Mouse (Mus musculus): Measurements from ENCODE around the gene Daam1.

DNA sequence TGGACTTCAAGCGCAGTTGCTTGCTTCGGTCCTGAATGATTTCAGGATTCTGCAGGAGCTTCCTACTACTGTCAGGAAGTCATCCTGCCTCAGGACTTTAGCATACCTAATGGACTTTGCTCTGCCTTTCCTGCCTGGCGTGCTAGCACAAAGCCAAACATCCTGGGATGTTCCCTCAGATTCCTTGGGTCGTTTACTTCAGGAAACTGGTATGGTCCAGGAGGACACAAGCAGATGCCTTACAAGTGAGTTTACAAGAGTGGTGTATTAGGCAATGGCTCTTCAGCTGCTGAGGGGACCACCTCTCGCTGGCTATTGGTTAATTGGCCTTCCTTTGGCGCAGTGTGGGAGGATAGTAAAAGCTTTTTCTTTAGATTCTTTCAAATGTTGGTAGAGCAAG is 23.3 kb downstream of the Daam1 start:
- TF ChIP-seq CTCF (conservative IDR thresholded peaks at IDR 0.05; ENCODE audit: low read length) (no peak), POU5F1 (IDR thresholded peaks at IDR 0.05; ENCODE audit: borderline replicate concordance, low read length) (no peak)
